Mouse (Mus musculus): Measurements from ENCODE around the gene Ing3. TPM values are rescaled to one million over a fixed set of nuclear protein-coding genes. Genes with fewer than 3 reads are reported as not detected.

The Ing3 gene
- total and polyA plus RNA-seq, 3 experiments: 14.5 to 34.3 (median 21.9) TPM

- Histone ChIP-seq H3K4me3 (replicated peaks in 1 of 3; ENCODE audit: low read depth in 2 of 3, low read length in 2 of 3, poor library complexity in 1 of 3) (no peak overlapping the region), H3K4me2 (ENCODE audit: insufficient read depth, low read depth, poor library complexity, severe bottlenecking) (no peak overlapping the region), H3K9ac (ENCODE audit: insufficient read depth, low read depth) (no peak overlapping the region), H3K4me1 (ENCODE audit: control insufficient read depth in 1 of 2, insufficient read depth in 2 of 2) (peaks cover 4 to 15% of the 10 kb centered on the region in 2 experiments), H3K27ac (ENCODE audit: insufficient read depth, low read depth) (no peak overlapping the region), H3K27me3 (replicated peaks) (no peaks in the 10 kb centered on the region), H3K79me2 (replicated peaks; ENCODE audit: control insufficient read depth, extremely low read depth, insufficient read depth, poor library complexity, severe bottlenecking) (no peaks in the 10 kb centered on the region), H3K36me3 (replicated peaks in 1 of 2; ENCODE audit: control insufficient read depth in 1 of 2, insufficient read depth in 1 of 2, low read length in 1 of 2) (no peaks in the 10 kb centered on the region), H3K9me3 (replicated peaks; ENCODE audit: low read length) (no peaks in the 10 kb centered on the region)
- in situ Hi-C loops (cut with MboI; ENCODE audit: low pct_ligation_motif_present, low pct_unique_long_range_greater_than_20kb, low sequenced_read_pairs) (no loop called here), dilution Hi-C loops (cut with MboI; ENCODE audit: extremely low pct_ligation_motif_present, extremely low pct_unique_long_range_greater_than_20kb, low sequenced_read_pairs) (no loop called here)
- no peak for TF ChIP-seq SMC3 (IDR thresholded peaks at IDR 0.05; ENCODE audit: low read depth, low read length)
- TF ChIP-seq MAFK (IDR thresholded peaks at IDR 0.05; ENCODE audit: insufficient replicate concordance, low read length): 0 out of 2 replicates have a peak, but pooled peaks have one; percentile 15
- no peak for TF ChIP-seq MAZ (IDR thresholded peaks at IDR 0.05; ENCODE audit: low read depth, low read length)
- TF ChIP-seq ZNF384 (IDR thresholded peaks at IDR 0.05; ENCODE audit: low read depth, low read length): no peak
- TF ChIP-seq IRF4 (IDR thresholded peaks at IDR 0.05; ENCODE audit: low read depth, low read length): no peak
- no peak for TF ChIP-seq CTCF (conservative IDR thresholded peaks at IDR 0.05 in 1 of 2, IDR thresholded peaks at IDR 0.05 in 1 of 2; ENCODE audit: low read depth in 2 of 2, low read length in 2 of 2)
- DNase-seq (ENCODE audit: extremely low read depth): no peak
Observed at GRCm38 (mm10) chr6:22008346-22008745, 59.0 kb downstream of the Ing3 start.

GRCm38 (mm10) chr6:22010258-22010657 is 60.9 kb downstream of the Ing3 start:
- H3K4me3 ChIP-seq (replicated peaks in 1 of 3; ENCODE audit: low read depth in 2 of 3, low read length in 2 of 3, poor library complexity in 1 of 3): peak overlapping the region in 1 of 3 experiments; percentile 50
- no peaks in the 10 kb centered on the region for H3K79me2 ChIP-seq (replicated peaks; ENCODE audit: control insufficient read depth, extremely low read depth, insufficient read depth, poor library complexity, severe bottlenecking)
- peaks cover 0 to 5% of the 10 kb centered on the region in 2 experiments; a peak in 1 of 4 replicates for H3K4me1 ChIP-seq (ENCODE audit: control insufficient read depth in 1 of 2, insufficient read depth in 2 of 2)
- H3K4me2 ChIP-seq (ENCODE audit: insufficient read depth, low read depth, poor library complexity, severe bottlenecking): peak overlapping the region; percentile 83
- dilution Hi-C loops (cut with MboI; ENCODE audit: extremely low pct_ligation_motif_present, extremely low pct_unique_long_range_greater_than_20kb, low sequenced_read_pairs) (no loop called here), in situ Hi-C loops (cut with MboI; ENCODE audit: low pct_ligation_motif_present, low pct_unique_long_range_greater_than_20kb, low sequenced_read_pairs) (no loop called here)
- TF ChIP-seq MAX (IDR thresholded peaks at IDR 0.05; ENCODE audit: low read length) (no peak), SIN3A (IDR thresholded peaks at IDR 0.05; ENCODE audit: low read length) (no peak), BHLHE40 (IDR thresholded peaks at IDR 0.05; ENCODE audit: low read depth, low read length) (peak; percentile 53; the same call in 1 of the 2 replicates), IRF4 (IDR thresholded peaks at IDR 0.05; ENCODE audit: low read depth, low read length) (peak; percentile 41; the same call in 1 of the 2 replicates), ZC3H11A (IDR thresholded peaks at IDR 0.05; ENCODE audit: low read depth, low read length) (no peak)
- H3K9me3 ChIP-seq (replicated peaks; ENCODE audit: low read length): no peaks in the 10 kb centered on the region
- H3K9ac ChIP-seq (ENCODE audit: insufficient read depth, low read depth): peak overlapping the region; percentile 29; the same call in 1 of the 2 replicates
- H3K27me3 ChIP-seq (replicated peaks): no peaks in the 10 kb centered on the region
- no peak for DNase-seq (ENCODE audit: extremely low read depth)
- no peak overlapping the region for H3K27ac ChIP-seq (ENCODE audit: insufficient read depth, low read depth)
- H3K36me3 ChIP-seq (replicated peaks in 1 of 2; ENCODE audit: control insufficient read depth in 1 of 2, insufficient read depth in 1 of 2, low read length in 1 of 2): no peaks in the 10 kb centered on the region

DNA sequence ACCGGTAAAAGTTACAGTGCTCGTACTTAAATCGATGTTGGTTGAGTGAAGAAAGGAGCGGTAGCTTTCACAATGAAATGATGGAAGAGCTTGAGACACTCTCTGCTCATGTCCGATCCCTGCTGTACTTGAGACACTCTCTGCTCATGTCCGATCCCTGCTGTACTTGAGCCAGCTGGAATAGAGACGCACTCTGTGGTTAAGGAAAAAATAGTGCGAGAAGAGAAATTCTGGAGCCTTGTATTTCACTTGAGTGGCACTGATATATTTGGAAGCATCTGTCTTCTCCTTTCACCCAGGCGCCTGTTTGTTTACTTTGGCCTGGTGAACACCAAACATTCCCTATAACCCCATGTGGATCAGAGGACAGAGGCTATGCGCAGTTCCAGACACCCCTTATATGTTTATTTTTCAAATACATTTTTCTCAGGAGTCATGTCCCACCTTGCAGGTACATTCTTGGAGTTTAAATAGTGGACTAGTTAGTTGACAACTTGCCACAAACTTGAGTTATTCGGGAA is 61.5 kb downstream of the Ing3 start:
- no peak for DNase-seq (ENCODE audit: extremely low read depth)
- Histone ChIP-seq H3K27me3 (replicated peaks) (no peaks in the 10 kb centered on the region), H3K27ac (ENCODE audit: insufficient read depth, low read depth) (no peak overlapping the region), H3K9me3 (replicated peaks; ENCODE audit: low read length) (no peaks in the 10 kb centered on the region), H3K9ac (ENCODE audit: insufficient read depth, low read depth) (no peak overlapping the region), H3K4me2 (ENCODE audit: insufficient read depth, low read depth, poor library complexity, severe bottlenecking) (no peak overlapping the region), H3K4me3 (replicated peaks in 1 of 3; ENCODE audit: low read depth in 2 of 3, low read length in 2 of 3, poor library complexity in 1 of 3) (no peak overlapping the region), H3K79me2 (replicated peaks; ENCODE audit: control insufficient read depth, extremely low read depth, insufficient read depth, poor library complexity, severe bottlenecking) (no peaks in the 10 kb centered on the region), H3K36me3 (replicated peaks in 1 of 2; ENCODE audit: control insufficient read depth in 1 of 2, insufficient read depth in 1 of 2, low read length in 1 of 2) (no peaks in the 10 kb centered on the region), H3K4me1 (ENCODE audit: control insufficient read depth in 1 of 2, insufficient read depth in 2 of 2) (peaks cover 0 to 5% of the 10 kb centered on the region in 2 experiments; a peak in 1 of 4 replicates)
- TF ChIP-seq CHD2 (IDR thresholded peaks at IDR 0.05; ENCODE audit: low read length): no peak
- no peak for TF ChIP-seq GABPA (IDR thresholded peaks at IDR 0.05; ENCODE audit: insufficient replicate concordance, low read depth, low read length)
- no peak for TF ChIP-seq IRF4 (IDR thresholded peaks at IDR 0.05; ENCODE audit: low read depth, low read length)
- no peak for TF ChIP-seq ZMIZ1 (IDR thresholded peaks at IDR 0.05; ENCODE audit: low read depth, low read length)
- TF ChIP-seq USF2 (conservative IDR thresholded peaks at IDR 0.05; ENCODE audit: low read depth, low read length): no peak
- dilution Hi-C loops (cut with MboI; ENCODE audit: extremely low pct_ligation_motif_present, extremely low pct_unique_long_range_greater_than_20kb, low sequenced_read_pairs) (no loop called here), in situ Hi-C loops (cut with MboI; ENCODE audit: low pct_ligation_motif_present, low pct_unique_long_range_greater_than_20kb, low sequenced_read_pairs) (no loop called here)
